Mouse (Mus musculus): Measurements from ENCODE around the gene Ltb.

DNA sequence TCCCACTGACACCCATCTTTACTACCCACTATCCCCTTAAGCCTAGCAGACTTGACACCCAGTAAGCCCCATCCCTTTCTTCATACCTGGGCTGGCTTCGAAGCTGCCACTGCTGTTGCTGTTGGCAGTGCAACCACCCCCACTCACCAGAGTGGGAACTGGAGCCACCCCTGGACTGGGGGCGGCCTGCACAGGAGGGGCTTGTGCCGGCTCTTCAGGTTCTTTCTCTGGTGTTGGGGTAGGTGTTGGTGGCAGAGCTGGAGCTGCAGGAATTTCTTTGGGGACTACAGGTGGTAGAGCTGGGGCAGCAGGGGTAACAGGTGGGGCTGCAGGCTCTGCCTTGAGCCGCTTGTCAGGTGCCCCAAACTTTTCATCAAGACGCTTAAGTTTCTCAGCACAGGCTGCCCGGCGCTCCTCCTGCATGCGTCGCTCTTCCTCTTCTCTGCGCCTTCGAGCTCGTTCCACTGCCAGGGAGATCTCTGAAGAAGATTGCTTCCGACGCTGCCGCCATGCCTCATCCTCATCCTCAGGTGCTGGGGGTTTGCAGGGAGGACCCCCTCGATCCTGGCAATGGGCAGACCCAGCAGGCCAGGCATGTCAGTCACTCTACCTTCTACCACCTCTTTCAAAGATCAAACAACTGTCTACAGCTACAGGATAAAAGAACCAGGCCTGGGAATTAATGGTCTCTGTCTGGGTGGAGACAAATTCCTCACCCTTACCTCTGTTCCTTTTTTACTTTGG, 35.2 kb upstream of the Ltb start:
- TF ChIP-seq CTCF (IDR thresholded peaks at IDR 0.05; ENCODE audit: extremely low read depth, insufficient read depth, insufficient read length, insufficient replicate concordance) (no peak), POLR2A (IDR thresholded peaks at IDR 0.05; ENCODE audit: low read depth, low read length) (no peak)

Data from spleen, adult 2 months (tissue).